Mouse (Mus musculus) neural tube, embryonic 14.5 days (tissue): Measurements from ENCODE around the gene Map4. TPM values are rescaled to one million over a fixed set of nuclear protein-coding genes. Genes with fewer than 3 reads are reported as not detected.
"Not testable (repeated sequence)": the region's sequence is repeated elsewhere in the genome, so short reads cannot be mapped to it uniquely, and the experiment has no call there.

Experiments
- ATAC-seq: fragments of 200-750 bp; cut with Nextera tagmentation; 2 replicates; pipeline ENCODE4 v1.8.0; 2017; ENCODE audit warnings: low read depth, mild to moderate bottlenecking, moderate TSS enrichment, moderate library complexity
- H3K27ac ChIP-seq: fragments of 300-500 bp; sonication (generic); 2 replicates; pipeline ENCODE4 v1.5.1; 2014; ENCODE audit warnings: low read depth, mild to moderate bottlenecking, control low read depth, low read length, moderate library complexity, mixed read lengths
- H3K27me3 ChIP-seq: fragments of 300-500 bp; sonication (generic); 2 replicates; pipeline ENCODE4 v1.6.1; 2014; ENCODE audit warnings: low read length; ENCODE audit not compliant: control insufficient read depth, insufficient read depth
- H3K36me3 ChIP-seq: fragments of 300-500 bp; sonication (generic); 2 replicates; pipeline ENCODE4 v1.6.1; 2014; ENCODE audit warnings: low read length, mixed read lengths; ENCODE audit not compliant: control insufficient read depth, insufficient read depth
- H3K4me1 ChIP-seq: fragments of 300-500 bp; sonication (generic); 2 replicates; pipeline ENCODE4 v1.6.1; 2014; ENCODE audit warnings: low read length; ENCODE audit not compliant: control insufficient read depth, insufficient read depth
- H3K4me2 ChIP-seq: fragments of 300-500 bp; sonication (generic); 2 replicates; pipeline ENCODE4 v1.6.1; 2014; ENCODE audit warnings: mild to moderate bottlenecking, low read depth, low read length, control low read depth
- H3K4me3 ChIP-seq: fragments of 300-500 bp; sonication (generic); 2 replicates; pipeline ENCODE4 v1.5.1; 2014; ENCODE audit warnings: low read depth, low read length, control low read depth, mixed read lengths
- H3K9ac ChIP-seq: fragments of 300-500 bp; sonication (generic); replicated peaks from 2 replicates; pipeline ENCODE4 v1.6.1; 2014; ENCODE audit warnings: low read depth, mild to moderate bottlenecking, control low read depth, low read length, mixed read lengths
- H3K9me3 ChIP-seq: fragments of 300-500 bp; sonication (generic); 2 replicates; pipeline ENCODE4 v1.6.1; 2016; ENCODE audit warnings: low read length; ENCODE audit not compliant: control insufficient read depth
- WGBS: fragments of 180-500 bp; shearing (Covaris S2); extraction: QIAGEN DNeasy Blood & Tissue Kit; methylation state at CpG from one replicate; pipeline ENCODE4 v1.1.7; 2014; 5-methylcytosine and 5-hydroxymethylcytosine counted together
- polyA plus RNA-seq: library from polyadenylated mRNA; unstranded; fragments of >200 nt; fragmentation: Nextera tagmentation; extraction: Ambion mirVana; gene quantifications from 2 replicates; pipeline ENCODE4 v1.2.1, GENCODE M21; 2014

The Map4 gene
- polyA plus RNA-seq, 1 experiment from 2014 or later = 171 TPM

DNA sequence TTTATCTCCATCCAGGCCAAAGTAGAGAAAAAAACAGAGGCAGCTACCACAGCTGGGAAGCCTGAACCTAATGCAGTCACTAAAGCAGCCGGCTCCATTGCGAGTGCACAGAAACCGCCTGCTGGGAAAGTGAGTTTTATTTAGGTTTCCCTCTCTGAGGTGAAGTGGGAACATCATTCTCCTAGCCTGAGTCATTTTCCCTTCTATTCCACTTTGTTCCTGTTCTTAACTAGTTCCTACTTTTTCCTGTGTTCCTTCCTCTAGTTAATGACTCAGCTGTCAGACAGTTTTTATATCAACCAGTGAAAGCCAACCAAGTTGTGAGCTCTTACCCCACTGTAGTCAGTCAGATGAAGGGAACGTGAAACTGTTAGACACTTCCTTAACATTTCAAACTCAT lies 139.8 kb downstream of the Map4 start:
- Histone ChIP-seq H3K4me3 (no peak overlapping the region), H3K4me2 (no peak overlapping the region), H3K36me3 (peaks cover 68% of the 10 kb centered on the region), H3K4me1 (no peaks in the 10 kb centered on the region), H3K9ac (no peak overlapping the region), H3K27me3 (no peaks in the 10 kb centered on the region), H3K27ac (no peak overlapping the region), H3K9me3 (no peaks in the 10 kb centered on the region)
- ATAC-seq = no peak
- WGBS = 83% methylated on average over 4 of the region's 4 CpGs

DNA sequence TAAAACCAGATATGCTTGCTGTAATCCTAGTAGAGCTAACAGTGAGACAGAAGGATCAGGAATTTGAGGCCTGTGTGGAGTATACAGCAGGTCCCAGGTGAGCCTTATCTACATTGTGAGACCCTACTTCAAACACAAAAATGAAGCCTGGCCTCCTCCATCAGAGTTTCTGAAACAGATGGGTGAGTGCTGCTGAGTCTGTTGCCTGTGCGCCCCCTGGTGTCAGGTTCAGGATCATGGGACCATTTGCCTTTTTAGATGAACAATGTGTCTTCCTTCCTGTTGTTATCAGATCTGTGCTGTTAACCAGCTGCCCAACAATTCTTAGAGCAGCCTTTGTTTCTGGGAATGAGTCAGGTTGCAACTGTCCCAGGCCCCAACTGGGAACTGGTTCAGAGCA lies 140.6 kb downstream of the Map4 start:
- Histone ChIP-seq H3K36me3 (peaks cover 62% of the 10 kb centered on the region), H3K4me1 (no peaks in the 10 kb centered on the region), H3K27me3 (no peaks in the 10 kb centered on the region), H3K27ac (no peak overlapping the region), H3K4me3 (no peak overlapping the region), H3K9me3 (no peaks in the 10 kb centered on the region), H3K9ac (no peak overlapping the region), H3K4me2 (no peak overlapping the region)
- ATAC-seq = peak; percentile 56; the same call in 1 of the 2 replicates
- WGBS = 4% methylated on average over 1 of the region's 1 CpGs

DNA sequence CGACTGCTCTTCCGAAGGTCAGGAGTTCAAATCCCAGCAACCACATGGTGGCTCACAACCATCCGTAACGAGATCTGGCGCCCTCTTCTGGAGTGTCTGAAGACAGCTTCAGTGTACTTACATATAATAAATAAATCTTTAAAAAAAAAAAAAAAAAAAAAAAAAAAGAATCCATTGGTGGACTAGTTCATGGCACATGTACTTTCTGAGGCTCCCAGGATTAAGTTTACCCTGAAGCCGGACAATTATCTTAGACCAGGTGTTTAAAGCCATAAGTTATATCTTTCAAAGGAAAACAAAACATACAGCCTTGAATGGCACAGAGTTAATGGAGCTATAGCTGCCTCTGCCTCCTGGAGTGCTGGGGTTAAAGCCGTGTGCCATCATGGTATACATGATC lies 145.2 kb downstream of the Map4 start:
- not testable (repeated sequence) for H3K9ac ChIP-seq, H3K4me2 ChIP-seq, H3K27me3 ChIP-seq, H3K27ac ChIP-seq, H3K4me3 ChIP-seq, ATAC-seq, H3K4me1 ChIP-seq, H3K9me3 ChIP-seq
- WGBS = 77% methylated on average over 4 of the region's 7 CpGs
- H3K36me3 ChIP-seq = peaks cover 55% of the 10 kb centered on the region

DNA sequence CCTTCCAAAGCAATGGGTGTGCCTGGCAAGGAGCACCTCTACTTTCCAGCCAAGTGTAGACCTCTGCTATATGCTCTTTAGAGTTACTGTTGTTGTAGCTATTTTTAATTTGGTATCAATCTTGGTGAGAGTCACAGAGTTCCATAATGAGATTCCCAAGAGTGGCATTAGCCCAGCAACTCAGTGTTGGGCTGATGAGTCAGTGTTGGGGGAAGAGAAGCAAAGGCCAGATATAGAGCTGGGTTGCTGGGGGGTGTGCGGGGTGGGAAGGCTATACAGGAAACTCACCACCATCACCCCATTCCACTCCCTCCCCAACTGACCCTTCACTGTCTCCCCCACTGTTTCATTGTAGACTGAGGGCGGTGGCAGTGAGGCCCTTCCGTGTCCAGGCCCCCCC lies 149.8 kb downstream of the Map4 start:
- Histone ChIP-seq H3K4me1 (no peaks in the 10 kb centered on the region), H3K27me3 (no peaks in the 10 kb centered on the region), H3K4me3 (no peak overlapping the region), H3K4me2 (no peak overlapping the region), H3K36me3 (peaks cover 71% of the 10 kb centered on the region), H3K9me3 (no peaks in the 10 kb centered on the region), H3K27ac (no peak overlapping the region), H3K9ac (no peak overlapping the region)
- 57% methylated on average over 3 of the region's 3 CpGs for WGBS
- no peak for ATAC-seq

DNA sequence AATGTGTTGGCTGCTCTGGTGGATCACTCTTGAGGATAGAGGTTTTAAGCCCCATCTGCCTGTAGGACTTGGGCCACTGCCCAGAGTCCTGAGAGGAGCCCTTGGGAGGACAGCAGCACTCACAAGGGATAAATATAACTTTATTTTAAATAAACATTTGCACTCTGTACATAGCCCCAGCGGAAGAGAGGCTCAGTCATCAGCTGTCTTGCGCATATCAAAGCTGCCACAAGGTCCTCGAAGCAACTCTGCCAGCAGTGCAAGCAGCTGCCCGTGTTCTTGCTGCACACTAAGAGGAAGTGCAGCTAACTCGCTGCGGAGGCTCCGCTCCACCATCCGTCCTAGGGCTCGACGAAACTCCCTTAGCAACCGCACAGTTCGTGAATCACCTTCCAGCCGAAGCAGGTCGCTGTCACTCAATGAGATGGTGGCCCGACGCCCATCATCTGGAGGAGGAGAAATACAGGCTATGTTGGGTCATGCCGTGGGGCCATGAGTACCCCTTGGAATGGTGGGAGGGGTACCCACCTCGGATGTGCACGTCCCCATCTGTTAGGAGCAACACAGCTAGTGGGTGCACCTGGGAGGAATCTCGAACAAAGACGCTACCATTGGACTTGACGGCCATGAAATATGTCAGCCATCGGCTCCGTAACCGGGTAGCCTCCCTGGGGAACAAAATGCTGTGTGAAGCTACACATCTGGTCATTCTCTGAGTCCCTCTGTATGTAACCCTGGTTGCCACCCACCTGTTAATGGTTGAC lies 153.1 kb downstream of the Map4 start:
- Histone ChIP-seq H3K4me1 (no peaks in the 10 kb centered on the region), H3K4me2 (no peak overlapping the region), H3K36me3 (peaks cover 86% of the 10 kb centered on the region), H3K27ac (no peak overlapping the region; the same call in 1 of the 2 replicates), H3K27me3 (no peaks in the 10 kb centered on the region), H3K4me3 (no peak overlapping the region), H3K9me3 (no peaks in the 10 kb centered on the region), H3K9ac (no peak overlapping the region)
- ATAC-seq = peak; percentile 35; the same call in 1 of the 2 replicates
- WGBS = 73% methylated on average over 25 of the region's 25 CpGs

DNA sequence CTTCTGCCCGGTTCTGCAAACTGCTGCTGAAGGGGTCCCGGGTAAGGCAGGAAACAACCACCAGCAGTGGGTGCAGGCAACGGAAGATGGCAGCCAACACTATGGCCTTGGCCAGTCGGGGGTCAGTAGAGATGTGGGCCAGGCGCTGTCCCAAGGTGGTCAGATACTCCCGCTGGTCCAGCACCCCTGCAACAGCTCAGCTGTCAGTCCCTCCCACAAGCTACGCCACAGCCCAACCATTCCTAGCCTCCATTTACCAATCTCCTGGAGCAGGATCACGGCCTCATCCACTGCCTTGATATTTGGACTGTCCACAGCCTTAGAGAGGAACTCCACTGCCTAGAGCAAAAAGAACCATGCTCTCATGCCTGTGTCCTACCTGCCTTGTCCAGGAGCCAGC lies 154.4 kb downstream of the Map4 start:
- H3K27ac ChIP-seq = no peak overlapping the region
- peaks cover 86% of the 10 kb centered on the region for H3K36me3 ChIP-seq
- H3K4me1 ChIP-seq = no peaks in the 10 kb centered on the region
- no peak overlapping the region for H3K4me2 ChIP-seq
- ATAC-seq = no peak
- WGBS = 96% methylated on average over 8 of the region's 8 CpGs
- H3K27me3 ChIP-seq = no peaks in the 10 kb centered on the region
- no peak overlapping the region for H3K4me3 ChIP-seq
- no peaks in the 10 kb centered on the region for H3K9me3 ChIP-seq
- no peak overlapping the region for H3K9ac ChIP-seq

DNA sequence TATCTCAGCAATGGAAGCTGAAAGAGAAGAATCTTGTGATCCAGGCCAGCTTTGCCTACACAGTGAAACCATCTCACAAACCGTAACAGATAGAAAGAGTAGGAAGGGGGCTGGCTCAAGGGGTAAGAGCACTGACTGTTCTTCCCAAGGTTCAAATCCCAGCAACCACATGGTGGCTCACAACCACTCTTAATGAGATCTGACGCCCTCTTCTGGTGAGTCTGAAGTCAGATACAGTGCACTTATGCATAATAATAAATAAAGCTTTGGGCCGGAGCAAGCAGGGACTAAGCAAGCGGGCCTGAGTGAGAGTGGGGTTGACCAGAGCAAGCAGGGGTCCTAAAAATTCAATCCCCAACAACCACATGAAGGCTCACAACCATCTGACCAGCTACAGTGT lies 162.0 kb downstream of the Map4 start:
- Histone ChIP-seq H3K9ac (no peak overlapping the region), H3K4me3 (no peak overlapping the region), H3K27me3 (no peaks in the 10 kb centered on the region), H3K4me1 (no peaks in the 10 kb centered on the region), H3K9me3 (no peaks in the 10 kb centered on the region), H3K4me2 (no peak overlapping the region), H3K27ac (no peak overlapping the region), H3K36me3 (peaks cover 81% of the 10 kb centered on the region)
- ATAC-seq = no peak
- WGBS = 86% methylated on average over 4 of the region's 4 CpGs

DNA sequence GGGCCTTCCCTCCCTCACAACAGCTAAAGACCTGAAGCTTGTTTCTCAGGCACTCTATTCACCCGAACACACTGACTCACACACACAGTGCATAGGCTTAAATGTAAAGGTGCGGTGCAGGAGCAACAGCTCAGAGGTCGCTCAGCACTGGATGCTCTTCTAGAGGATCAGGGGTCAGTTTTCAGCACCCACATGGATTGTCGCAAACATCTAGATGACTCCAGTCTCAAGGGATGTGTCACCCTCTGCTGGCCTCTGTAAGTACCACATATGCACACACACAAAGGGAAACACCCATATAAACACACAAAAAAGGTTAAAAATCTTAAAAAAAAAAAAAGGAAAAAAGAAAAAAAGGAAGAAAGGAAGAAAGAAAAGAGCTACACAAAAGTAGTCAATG lies 163.5 kb downstream of the Map4 start:
- no peak overlapping the region for H3K27ac ChIP-seq
- H3K4me2 ChIP-seq = no peak overlapping the region
- no peak for ATAC-seq
- H3K4me1 ChIP-seq = no peaks in the 10 kb centered on the region
- no peaks in the 10 kb centered on the region for H3K27me3 ChIP-seq
- H3K4me3 ChIP-seq = no peak overlapping the region
- H3K9ac ChIP-seq = no peak overlapping the region
- no peaks in the 10 kb centered on the region for H3K9me3 ChIP-seq
- WGBS = 96% methylated on average over 4 of the region's 4 CpGs
- H3K36me3 ChIP-seq = peaks cover 78% of the 10 kb centered on the region

DNA sequence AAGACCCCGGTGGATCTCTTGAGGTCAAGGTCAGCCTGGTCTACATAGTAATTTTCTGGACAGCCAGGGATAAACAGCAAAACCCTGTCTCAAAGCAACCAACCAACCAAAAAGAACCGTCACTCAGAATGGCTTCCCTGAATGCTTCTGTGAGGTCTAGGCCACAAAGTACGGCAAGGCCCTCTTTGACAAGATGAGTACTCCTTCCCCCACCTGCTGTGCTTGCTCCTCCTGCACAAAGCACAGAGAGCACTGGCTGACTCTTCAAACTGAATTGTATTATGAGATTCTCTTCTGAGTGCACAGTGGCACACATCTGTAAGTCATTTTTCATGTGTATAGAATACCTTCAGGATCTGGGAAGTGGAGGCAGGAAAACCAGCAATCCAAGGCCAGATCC lies 166.5 kb downstream of the Map4 start:
- Histone ChIP-seq H3K27ac (no peak overlapping the region), H3K4me1 (0 out of 2 replicates have a peak, but pooled peaks cover 4% of the 10 kb centered on the region), H3K27me3 (no peaks in the 10 kb centered on the region), H3K36me3 (peaks cover 58% of the 10 kb centered on the region), H3K9me3 (no peaks in the 10 kb centered on the region), H3K9ac (no peak overlapping the region), H3K4me3 (no peak overlapping the region), H3K4me2 (no peak overlapping the region)
- no peak for ATAC-seq
- 94% methylated on average over 3 of the region's 3 CpGs for WGBS
